Mouse (Mus musculus): Measurements from ENCODE around the gene Cebpg.

The Cebpg gene

GRCm38 (mm10) chr7:35025409-35026275 is 30.7 kb downstream of the Cebpg start:
- peak; percentile 73 for DNase-seq (ENCODE audit: low read depth)

- no peak for DNase-seq (ENCODE audit: low read depth)
Observed at GRCm38 (mm10) chr7:35024426-35024825, 31.9 kb downstream of the Cebpg start.

- peak; percentile 17 for DNase-seq (ENCODE audit: low read depth)
Observed at GRCm38 (mm10) chr7:35023251-35023650, 33.1 kb downstream of the Cebpg start.

- no peak for DNase-seq (ENCODE audit: low read depth)
Observed at GRCm38 (mm10) chr7:35021365-35021764, 35.0 kb downstream of the Cebpg start.

- no peak for DNase-seq (ENCODE audit: low read depth)
Observed at GRCm38 (mm10) chr7:35015252-35015651, 41.1 kb downstream of the Cebpg start.

GRCm38 (mm10) chr7:35013228-35013627 is 43.1 kb downstream of the Cebpg start:
- DNase-seq (ENCODE audit: low read depth): no peak

GRCm38 (mm10) chr7:35006661-35007060 is 49.7 kb downstream of the Cebpg start:
- no peak for DNase-seq (ENCODE audit: low read depth)

GRCm38 (mm10) chr7:35003171-35003737 is 53.1 kb downstream of the Cebpg start:
- no peak for DNase-seq (ENCODE audit: low read depth)

GRCm38 (mm10) chr7:35000839-35001238 is 55.5 kb downstream of the Cebpg start:
- DNase-seq (ENCODE audit: low read depth): peak; percentile 48

Measured in 416B (cell line).